Mouse (Mus musculus) heart, postnatal 14 days (tissue): ENCODE results near the gene Tpst1. TPM values are rescaled to one million over a fixed set of nuclear protein-coding genes. Genes with fewer than 3 reads are reported as not detected.
A peak's percentile ranks its signal among the peaks of the same experiment; 100 is the strongest.

Source experiments
- DNase-seq, 2 experiments: peaks; one replicate each; pipeline ENCODE4 v3.0.0; 2021 to 2022
- intact Hi-C: fragments of 180-260 bp; cut with DNase I; formaldehyde crosslinking; loops from one replicate; pipeline ENCODE4 v1.15.1; 2025
- total RNA-seq, 2 experiments: library from RNA; stranded (reverse); gene quantifications; 2 replicates each; pipeline ENCODE4 v1.2.3; 2021

The Tpst1 gene
- total RNA-seq, 2 experiments from 2014 or later = 15.7 to 16.9 TPM

DNA sequence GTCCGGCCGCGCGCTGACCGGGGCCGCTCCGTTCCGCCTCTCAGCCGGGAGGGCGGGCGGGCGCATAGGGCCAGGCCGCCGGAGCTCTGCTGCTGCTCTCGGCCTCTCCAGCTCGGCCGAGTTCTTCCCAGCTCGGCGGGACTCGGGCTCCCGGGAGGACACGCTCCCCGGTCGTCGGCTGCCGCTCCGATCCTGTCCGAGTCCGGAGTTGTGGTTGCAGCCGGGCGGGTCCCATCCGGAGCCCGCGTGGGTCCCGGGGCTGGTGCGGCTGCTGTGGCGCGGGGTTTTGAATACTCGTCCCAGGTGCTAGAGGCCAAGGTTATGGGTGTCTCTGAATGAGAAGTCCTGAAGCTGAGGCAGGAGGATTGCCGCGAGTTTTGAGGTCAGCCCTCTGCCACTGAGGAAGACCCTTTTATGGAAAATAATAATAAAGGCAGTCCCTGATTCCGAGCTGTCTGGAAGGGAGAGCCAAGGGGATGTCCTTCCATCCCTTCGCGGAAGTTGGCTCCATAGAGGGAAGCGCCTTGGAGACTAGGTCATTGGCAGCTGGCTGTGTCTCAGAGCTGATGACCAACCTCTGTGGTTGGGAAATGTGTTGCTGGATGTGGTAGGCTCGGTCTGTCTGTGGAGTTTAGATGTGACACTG, 99.0 kb downstream of the Tpst1 start:
- peak; percentile 40 to 56 for DNase-seq
- intact Hi-C loops = loop anchor here (5.0 kb wide), 1 partner anchor 50 kb away; no protein-coding TSS in a partner anchor

GRCm38 (mm10) chr5:130173012-130173411, 99.9 kb downstream of the Tpst1 start:
- intact Hi-C loops = loop anchor here (5.0 kb wide), 1 partner anchor 49 kb away; no protein-coding TSS in a partner anchor
- DNase-seq = no peak

DNA sequence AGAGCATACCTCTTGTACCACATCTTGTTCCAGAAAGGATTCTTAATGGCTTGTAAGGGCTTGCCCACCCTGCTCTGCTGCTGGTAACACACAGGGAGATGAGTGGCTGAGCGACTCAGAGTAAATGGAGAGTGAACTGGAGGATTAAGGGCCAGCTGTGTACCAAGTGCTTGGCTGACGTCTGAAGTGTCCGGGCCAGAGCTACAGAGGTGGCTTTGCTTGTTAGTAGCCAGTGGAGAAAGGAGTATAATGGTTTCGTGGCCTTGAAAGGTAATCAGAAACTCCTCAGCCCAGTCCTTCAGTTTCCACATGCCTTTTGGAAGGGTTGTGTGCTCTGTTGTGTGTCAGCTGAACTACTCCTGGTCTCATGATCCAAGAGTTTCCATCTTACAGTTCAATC, 104.7 kb downstream of the Tpst1 start:
- DNase-seq = no peak
- intact Hi-C loops = no loop called here

DNA sequence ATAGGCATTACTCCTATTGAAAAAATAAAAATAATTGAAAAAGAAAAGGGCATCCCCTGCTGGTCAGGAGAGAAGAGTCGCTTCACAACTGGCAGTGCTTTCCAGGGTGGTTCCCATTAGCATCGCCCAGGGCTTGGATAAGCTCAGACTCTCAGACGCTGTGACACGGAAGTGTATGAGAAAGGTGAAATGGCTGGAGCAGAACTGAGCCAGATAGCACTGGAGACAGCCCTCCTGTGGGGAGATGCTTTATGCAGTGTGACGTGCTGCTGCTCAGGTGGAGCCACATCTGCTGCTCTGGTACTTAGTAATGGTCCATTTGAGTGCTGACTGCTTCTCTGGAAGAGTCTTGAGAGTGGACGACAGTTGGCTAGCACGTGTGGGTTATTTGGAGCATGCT, 107.2 kb downstream of the Tpst1 start:
- intact Hi-C loops = no loop called here

GRCm38 (mm10) chr5:130181740-130182540, 108.8 kb downstream of the Tpst1 start:
- intact Hi-C loops = no loop called here
- no peak for DNase-seq

More for the DNA sequence above, 107.2 kb downstream of the Tpst1 start:
- no peak for DNase-seq

GRCm38 (mm10) chr5:130182541-130182821, 109.4 kb downstream of the Tpst1 start:
- DNase-seq = no peak
- intact Hi-C loops = no loop called here

DNA sequence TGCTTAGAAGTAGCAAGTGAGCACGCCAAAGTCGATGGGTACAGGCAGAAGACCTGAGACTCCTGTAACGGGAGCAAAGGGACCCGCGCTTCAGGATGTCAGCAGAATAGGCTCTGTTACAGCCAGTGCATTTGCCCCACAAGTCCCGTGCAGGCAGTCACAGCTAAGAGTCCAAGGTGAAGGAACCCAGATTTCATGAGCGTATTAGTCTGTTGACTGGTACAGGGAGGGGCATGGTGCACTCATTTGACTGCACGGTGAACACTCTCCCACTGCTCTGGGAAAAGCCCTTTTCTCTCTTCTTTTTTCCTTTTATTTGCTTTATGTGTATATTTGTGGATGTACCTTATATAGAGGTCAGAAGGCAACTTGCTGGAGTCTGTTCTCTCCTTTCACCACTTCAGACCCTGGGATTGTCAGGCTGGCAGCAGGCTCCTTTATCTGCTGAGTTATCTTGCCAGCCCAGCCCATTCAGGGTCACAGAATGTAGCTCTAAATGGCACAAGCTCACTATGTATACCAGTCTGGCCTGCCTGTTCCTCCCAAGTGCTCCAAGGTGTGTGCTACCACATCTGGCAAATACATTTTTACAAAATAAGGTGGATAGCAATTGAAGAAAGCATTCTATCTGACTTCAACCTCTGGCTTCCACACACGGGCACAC, 111.2 kb downstream of the Tpst1 start:
- intact Hi-C loops = no loop called here
- DNase-seq = no peak

GRCm38 (mm10) chr5:130185312-130185711, 112.2 kb downstream of the Tpst1 start:
- intact Hi-C loops = no loop called here

More at GRCm38 (mm10) chr5:130185312-130185711, 112.2 kb downstream of the Tpst1 start:
- no peak for DNase-seq

Other genes with a start within 250 kb of the Tpst1 start
- 10 to 100 TPM; 12.9 to 15.9 TPM for gene Sumf2, start 226.3 kb upstream of the Tpst1 start, total RNA-seq
- 100 to 1,000 TPM; 947 to 975 TPM for gene Chchd2, start 185.9 kb upstream of the Tpst1 start, total RNA-seq
- gene Zbed5, start 177.6 kb upstream of the Tpst1 start, total RNA-seq = under 1 TPM; 0.60 to 0.68 TPM
- 10 to 100 TPM in 1 of 2 experiments, 1 to 10 TPM in 1; 8.5 to 15.3 TPM for gene Phkg1, start 174.8 kb upstream of the Tpst1 start, total RNA-seq
- gene Nupr1l, start 164.8 kb upstream of the Tpst1 start, total RNA-seq = under 1 TPM; 0.57 to 0.83 TPM
- gene Vkorc1l1, start 131.4 kb upstream of the Tpst1 start, total RNA-seq = 10 to 100 TPM; 14.6 to 15.9 TPM
- gene Gusb, start 70.3 kb upstream of the Tpst1 start, total RNA-seq = 10 to 100 TPM; 18.5 to 19.0 TPM
- 1 to 10 TPM; 6.8 to 7.7 TPM for gene Asl, start 44.1 kb upstream of the Tpst1 start, total RNA-seq
- 10 to 100 TPM; 11.4 to 11.9 TPM for gene Crcp, start 44.0 kb upstream of the Tpst1 start, total RNA-seq
- 1 to 10 TPM; 1.6 to 3.4 TPM for gene Kctd7, start 71.5 kb downstream of the Tpst1 start, total RNA-seq
- 10 to 100 TPM; 17.8 to 20.8 TPM for gene Rabgef1, start 98.5 kb downstream of the Tpst1 start, total RNA-seq
- 10 to 100 TPM; 31.7 to 33.0 TPM for gene Tmem248, start 143.8 kb downstream of the Tpst1 start, total RNA-seq
- gene Sbds, start 182.2 kb downstream of the Tpst1 start, total RNA-seq = 10 to 100 TPM; 39.9 to 45.4 TPM
- gene Tyw1, start 182.3 kb downstream of the Tpst1 start, total RNA-seq = 1 to 10 TPM; 8.3 to 9.3 TPM